Mouse (Mus musculus) forebrain, embryonic 12.5 days (tissue): ENCODE measurements at regions not wholly inside any gene's neighbourhood (a gene's known extent, or its start where the extent isn't known, plus 50 kb on each side); places are given as distances from the start of the nearest gene placed in this dataset.
A peak's percentile ranks its signal among the peaks of the same experiment; 100 is the strongest.

Source experiments
- ATAC-seq: fragments of 200-750 bp; cut with Nextera tagmentation; 2 replicates; pipeline ENCODE4 v1.8.0; 2017; ENCODE audit warnings: moderate TSS enrichment; ENCODE audit not compliant: low FRiP score
- H3K27ac ChIP-seq: fragments of 300-500 bp; sonication (generic); 2 replicates; pipeline ENCODE4 v1.5.1; 2016; ENCODE audit warnings: mild to moderate bottlenecking
- H3K27me3 ChIP-seq: fragments of 300-500 bp; sonication (generic); 2 replicates; pipeline ENCODE4 v1.6.1; 2016; ENCODE audit warnings: mild to moderate bottlenecking
- H3K36me3 ChIP-seq: fragments of 300-500 bp; sonication (generic); replicated peaks from 2 replicates; pipeline ENCODE4 v1.6.1; 2016; ENCODE audit warnings: mild to moderate bottlenecking
- H3K4me1 ChIP-seq: fragments of 300-500 bp; sonication (generic); 2 replicates; pipeline ENCODE4 v1.6.1; 2016
- H3K4me2 ChIP-seq: fragments of 300-500 bp; sonication (generic); 2 replicates; pipeline ENCODE4 v1.6.1; 2016; ENCODE audit warnings: mild to moderate bottlenecking, moderate library complexity
- H3K4me3 ChIP-seq: fragments of 300-500 bp; sonication (generic); replicated peaks from 2 replicates; pipeline ENCODE4 v1.5.1; 2016; ENCODE audit warnings: mild to moderate bottlenecking
- H3K9ac ChIP-seq: fragments of 300-500 bp; sonication (generic); 2 replicates; pipeline ENCODE4 v1.6.1; 2016; ENCODE audit warnings: mild to moderate bottlenecking
- H3K9me3 ChIP-seq: fragments of 300-500 bp; sonication (generic); 2 replicates; pipeline ENCODE4 v1.6.1; 2016
- WGBS: fragments of 180-500 bp; shearing (Covaris S2); methylation state at CpG from one replicate; pipeline ENCODE4 v1.1.7; 2016; 5-methylcytosine and 5-hydroxymethylcytosine counted together

- Histone ChIP-seq H3K4me2 (no peak overlapping the region), H3K27ac (no peak overlapping the region), H3K9ac (no peak overlapping the region), H3K36me3 (no peaks in the 10 kb centered on the region), H3K4me1 (no peaks in the 10 kb centered on the region), H3K9me3 (no peaks in the 10 kb centered on the region), H3K27me3 (no peaks in the 10 kb centered on the region), H3K4me3 (no peak overlapping the region)
- WGBS = 81% methylated on average over 2 of the region's 2 CpGs
- ATAC-seq = no peak
These were observed 59.6 kb downstream of the Npy1r start for GRCm38 (mm10) chr8:66756639-66757038.

- no peak for ATAC-seq
These were observed 60.8 kb downstream of the Npy1r start for GRCm38 (mm10) chr8:66757830-66758229.

GRCm38 (mm10) chr8:66758519-66758918 is 61.5 kb downstream of the Npy1r start:
- no peak for ATAC-seq
- H3K27me3 ChIP-seq = no peaks in the 10 kb centered on the region
- WGBS = 85% methylated on average over 2 of the region's 2 CpGs

More at GRCm38 (mm10) chr8:66757830-66758229, 60.8 kb downstream of the Npy1r start:
- no peak overlapping the region for H3K27ac ChIP-seq
- H3K9ac ChIP-seq = no peak overlapping the region
- no peak overlapping the region for H3K4me2 ChIP-seq
- no peak overlapping the region for H3K4me3 ChIP-seq
- H3K36me3 ChIP-seq = no peaks in the 10 kb centered on the region
- 94% methylated on average over 2 of the region's 2 CpGs for WGBS
- no peaks in the 10 kb centered on the region for H3K4me1 ChIP-seq
- no peaks in the 10 kb centered on the region for H3K27me3 ChIP-seq
- no peaks in the 10 kb centered on the region for H3K9me3 ChIP-seq

GRCm38 (mm10) chr8:66759716-66760115 is 62.7 kb downstream of the Npy1r start:
- Histone ChIP-seq H3K9me3 (no peaks in the 10 kb centered on the region), H3K4me2 (no peak overlapping the region), H3K27me3 (no peaks in the 10 kb centered on the region), H3K4me3 (no peak overlapping the region), H3K4me1 (no peaks in the 10 kb centered on the region), H3K27ac (no peak overlapping the region), H3K36me3 (no peaks in the 10 kb centered on the region), H3K9ac (no peak overlapping the region)
- ATAC-seq = no peak

More at GRCm38 (mm10) chr8:66758519-66758918, 61.5 kb downstream of the Npy1r start:
- Histone ChIP-seq H3K27ac (no peak overlapping the region), H3K4me3 (no peak overlapping the region), H3K9ac (no peak overlapping the region), H3K4me2 (no peak overlapping the region), H3K9me3 (no peaks in the 10 kb centered on the region), H3K4me1 (no peaks in the 10 kb centered on the region), H3K36me3 (no peaks in the 10 kb centered on the region)

- Histone ChIP-seq H3K4me2 (no peak overlapping the region), H3K9ac (no peak overlapping the region), H3K27ac (no peak overlapping the region), H3K4me1 (no peaks in the 10 kb centered on the region), H3K27me3 (no peaks in the 10 kb centered on the region), H3K4me3 (no peak overlapping the region), H3K36me3 (no peaks in the 10 kb centered on the region), H3K9me3 (no peaks in the 10 kb centered on the region)
- no peak for ATAC-seq
- WGBS = 85% methylated on average over 3 of the region's 3 CpGs
These were observed 64.1 kb downstream of the Npy1r start for GRCm38 (mm10) chr8:66760958-66761583.

- H3K27ac ChIP-seq = no peak overlapping the region
- H3K9ac ChIP-seq = no peak overlapping the region
- no peak overlapping the region for H3K4me3 ChIP-seq
- no peaks in the 10 kb centered on the region for H3K36me3 ChIP-seq
- no peaks in the 10 kb centered on the region for H3K27me3 ChIP-seq
- no peaks in the 10 kb centered on the region for H3K4me1 ChIP-seq
- no peak overlapping the region for H3K4me2 ChIP-seq
- H3K9me3 ChIP-seq = no peaks in the 10 kb centered on the region
- no peak for ATAC-seq
- WGBS = 51% methylated on average over 3 of the region's 3 CpGs
These were observed 68.1 kb downstream of the Npy1r start for GRCm38 (mm10) chr8:66764992-66765528.

GRCm38 (mm10) chr8:66768379-66768969 is 71.5 kb downstream of the Npy1r start:
- Histone ChIP-seq H3K9me3 (no peaks in the 10 kb centered on the region), H3K27me3 (no peaks in the 10 kb centered on the region), H3K9ac (no peak overlapping the region), H3K36me3 (no peaks in the 10 kb centered on the region), H3K4me3 (no peak overlapping the region), H3K27ac (no peak overlapping the region), H3K4me2 (no peak overlapping the region), H3K4me1 (no peaks in the 10 kb centered on the region)
- no peak for ATAC-seq

- Histone ChIP-seq H3K4me1 (no peaks in the 10 kb centered on the region), H3K27me3 (no peaks in the 10 kb centered on the region), H3K27ac (no peak overlapping the region), H3K4me3 (no peak overlapping the region), H3K4me2 (no peak overlapping the region), H3K9ac (no peak overlapping the region), H3K9me3 (no peaks in the 10 kb centered on the region), H3K36me3 (no peaks in the 10 kb centered on the region)
- 0 out of 2 replicates have a peak, but pooled peaks have one; percentile 27 for ATAC-seq
- 89% methylated on average over 4 of the region's 4 CpGs for WGBS
These were observed 74.1 kb downstream of the Npy1r start for GRCm38 (mm10) chr8:66771111-66771510.

- H3K4me3 ChIP-seq = no peak overlapping the region
- no peak overlapping the region for H3K4me2 ChIP-seq
- no peak for ATAC-seq
- no peaks in the 10 kb centered on the region for H3K27me3 ChIP-seq
- peaks cover 4% of the 10 kb centered on the region; the same call in 1 of the 2 replicates for H3K4me1 ChIP-seq
- no peaks in the 10 kb centered on the region for H3K9me3 ChIP-seq
- no peak overlapping the region for H3K9ac ChIP-seq
- H3K27ac ChIP-seq = no peak overlapping the region
- WGBS = 82% methylated on average over 4 of the region's 4 CpGs
- H3K36me3 ChIP-seq = no peaks in the 10 kb centered on the region
These were observed 75.7 kb downstream of the Npy1r start for GRCm38 (mm10) chr8:66772653-66773052.

GRCm38 (mm10) chr8:66777115-66777877 is 80.3 kb downstream of the Npy1r start:
- 43% methylated on average over 14 of the region's 14 CpGs for WGBS
- Histone ChIP-seq H3K4me3 (no peak overlapping the region), H3K27ac (no peak overlapping the region), H3K27me3 (no peaks in the 10 kb centered on the region), H3K36me3 (no peaks in the 10 kb centered on the region), H3K4me2 (no peak overlapping the region), H3K4me1 (peaks cover 4% of the 10 kb centered on the region; the same call in 1 of the 2 replicates), H3K9me3 (no peaks in the 10 kb centered on the region), H3K9ac (no peak overlapping the region)
- ATAC-seq = peak; percentile 55; the same call in 1 of the 2 replicates

GRCm38 (mm10) chr8:66779622-66780021 is 80.4 kb upstream of the Naf1 start:
- WGBS = 82% methylated on average over 1 of the region's 1 CpGs
- Histone ChIP-seq H3K9me3 (no peaks in the 10 kb centered on the region), H3K27me3 (no peaks in the 10 kb centered on the region), H3K4me1 (peaks cover 4% of the 10 kb centered on the region; the same call in 1 of the 2 replicates), H3K4me3 (no peak overlapping the region), H3K27ac (no peak overlapping the region), H3K36me3 (no peaks in the 10 kb centered on the region), H3K4me2 (no peak overlapping the region), H3K9ac (no peak overlapping the region)
- no peak for ATAC-seq

GRCm38 (mm10) chr8:66782656-66783055 is 77.4 kb upstream of the Naf1 start:
- no peak for ATAC-seq

More at GRCm38 (mm10) chr8:66782656-66783055, 77.4 kb upstream of the Naf1 start:
- H3K36me3 ChIP-seq = no peaks in the 10 kb centered on the region
- no peaks in the 10 kb centered on the region for H3K4me1 ChIP-seq
- no peaks in the 10 kb centered on the region for H3K9me3 ChIP-seq
- H3K4me3 ChIP-seq = no peak overlapping the region
- no peak overlapping the region for H3K4me2 ChIP-seq
- no peak overlapping the region for H3K9ac ChIP-seq
- H3K27ac ChIP-seq = no peak overlapping the region
- WGBS = 87% methylated on average over 2 of the region's 2 CpGs
- no peaks in the 10 kb centered on the region for H3K27me3 ChIP-seq
